Mouse (Mus musculus) small intestine, adult 2 months (tissue): ENCODE measurements around the gene Gm10600. TPM values are rescaled to one million over a fixed set of nuclear protein-coding genes. Genes with fewer than 3 reads are reported as not detected.
"Not testable (repeated sequence)": the region's sequence is repeated elsewhere in the genome, so short reads cannot be mapped to it uniquely, and the experiment has no call there.

Experiments used
- H3K27ac ChIP-seq: fragments of 200-500 bp; 2 replicates; pipeline ENCODE4 v1.5.1; 2012; ENCODE audit warnings: low read depth, low read length, control low read depth, inconsistent platforms; ENCODE audit not compliant: insufficient read depth
- H3K27me3 ChIP-seq: fragments of 200-500 bp; 2 replicates; pipeline ENCODE4 v1.6.1; 2012; ENCODE audit warnings: mild to moderate bottlenecking, moderate library complexity, low read length, inconsistent platforms; ENCODE audit not compliant: control insufficient read depth, insufficient read depth
- H3K36me3 ChIP-seq: fragments of 200-500 bp; 2 replicates; pipeline ENCODE4 v1.6.1; 2012; ENCODE audit warnings: mild to moderate bottlenecking, low read length, control low read depth, inconsistent platforms; ENCODE audit not compliant: control insufficient read depth, insufficient read depth
- H3K4me1 ChIP-seq: fragments of 200-500 bp; 2 replicates; pipeline ENCODE4 v1.6.1; 2012; ENCODE audit warnings: low read length, inconsistent platforms, mixed read lengths; ENCODE audit not compliant: control insufficient read depth, insufficient read depth, insufficient read length
- H3K4me3 ChIP-seq: fragments of 200-500 bp; 2 replicates; pipeline ENCODE4 v1.5.1; 2012; ENCODE audit warnings: low read depth, mild to moderate bottlenecking, control low read depth, inconsistent platforms, low read length, moderate library complexity
- WGBS: fragments of 180-500 bp; shearing (Covaris S2); methylation state at CpG from one replicate; pipeline ENCODE4 v1.1.7; 2018; 5-methylcytosine and 5-hydroxymethylcytosine counted together
- polyA plus RNA-seq: library from polyadenylated mRNA; depleted of rRNA; stranded (reverse); fragments of >200 nt; gene quantifications from 2 replicates; pipeline ENCODE4 v1.2.3, GENCODE M21; 2012; rRNA removed

The Gm10600 gene
- not detected in 2 replicates for polyA plus RNA-seq

DNA sequence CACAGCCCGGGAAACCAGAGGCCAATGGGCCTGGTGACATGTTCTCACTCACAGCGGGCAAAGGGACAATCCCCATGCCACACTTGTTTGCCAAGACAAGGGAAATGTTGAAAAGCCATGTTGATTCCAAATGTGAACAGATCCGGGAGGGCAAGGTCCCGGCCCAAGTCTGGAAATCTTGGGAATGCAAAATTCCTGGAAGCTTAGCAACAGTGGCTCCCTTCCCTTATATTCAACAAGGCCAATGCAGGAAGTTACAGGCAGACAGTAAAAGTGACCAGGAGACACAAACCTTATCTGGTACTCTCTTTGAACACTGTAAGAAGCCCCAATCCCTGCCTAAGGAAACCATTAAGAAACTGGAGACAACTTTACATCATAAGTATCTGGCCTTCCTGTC, at the start of gene Gm10600:
Gm10600 (plus strand) TSS at position 301 of the 400 bp plus-strand sequence.
- not testable (repeated sequence) for H3K4me1 ChIP-seq, H3K27me3 ChIP-seq, H3K4me3 ChIP-seq, H3K27ac ChIP-seq, H3K36me3 ChIP-seq
- no CpG with 5 or more reads among the region's 4 CpGs for WGBS

DNA sequence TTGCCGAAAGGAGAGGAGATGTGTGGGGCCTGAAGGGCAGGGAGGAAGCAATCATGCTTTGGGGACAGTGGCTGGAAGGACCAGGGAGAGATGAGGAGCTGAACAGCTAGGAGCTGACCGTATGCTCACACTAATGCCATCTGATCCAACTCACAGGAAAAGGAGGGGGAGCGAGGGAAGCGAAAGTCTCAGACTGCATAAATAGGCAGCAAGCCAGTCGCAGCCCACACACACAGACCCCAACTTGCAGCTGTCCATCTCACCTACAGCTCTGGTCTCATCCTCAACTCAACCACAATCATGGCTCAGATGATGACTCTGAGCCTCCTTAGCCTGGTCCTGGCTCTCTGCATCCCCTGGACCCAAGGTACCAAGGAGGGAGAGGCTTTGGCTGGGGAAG, 15.0 kb downstream of the Gm10600 start, which contains the start of gene Ccl21b:
Ccl21b (plus strand) TSS at position 301 of the 400 bp plus-strand sequence.
- not testable (repeated sequence) for H3K4me3 ChIP-seq, H3K4me1 ChIP-seq, H3K27me3 ChIP-seq, H3K27ac ChIP-seq, H3K36me3 ChIP-seq
- no CpG with 5 or more reads among the region's 5 CpGs for WGBS

Other genes starting within 250 kb of the Gm10600 start
- not detected in 2 replicates for gene Gm21093, start 205.9 kb upstream of the Gm10600 start, polyA plus RNA-seq
- not detected in 2 replicates for gene Gm3893, start 149.4 kb upstream of the Gm10600 start, polyA plus RNA-seq
- not detected in 2 replicates for gene Gm13304, start 125.8 kb upstream of the Gm10600 start, polyA plus RNA-seq
- not detected in 2 replicates for gene Gm13306, start 87.2 kb upstream of the Gm10600 start, polyA plus RNA-seq
- gene Gm13305, start 72.0 kb upstream of the Gm10600 start, polyA plus RNA-seq = not detected in 2 replicates
- 0.57 TPM in 1 of 2 replicates, not detected in the other for gene Ccl21b, start 15.1 kb downstream of the Gm10600 start, polyA plus RNA-seq
- gene Gm21953, start 53.6 kb downstream of the Gm10600 start, polyA plus RNA-seq = not detected in 2 replicates
- not detected in 2 replicates for gene Fam205a3, start 77.7 kb downstream of the Gm10600 start, polyA plus RNA-seq
- not detected in 2 replicates for gene Gm21586, start 198.7 kb downstream of the Gm10600 start, polyA plus RNA-seq
- gene Gm2163, start 226.1 kb downstream of the Gm10600 start, polyA plus RNA-seq = not detected in 2 replicates